Mouse (Mus musculus) embryo, embryonic 9.5 days (tissue): ENCODE data around the gene Dhrs4.

Source experiments
- DNase-seq: peaks from one replicate; pipeline ENCODE4 v3.0.0-alpha.2; 2017; ENCODE audit errors: extremely low spot score

Gene Dhrs4

DNA sequence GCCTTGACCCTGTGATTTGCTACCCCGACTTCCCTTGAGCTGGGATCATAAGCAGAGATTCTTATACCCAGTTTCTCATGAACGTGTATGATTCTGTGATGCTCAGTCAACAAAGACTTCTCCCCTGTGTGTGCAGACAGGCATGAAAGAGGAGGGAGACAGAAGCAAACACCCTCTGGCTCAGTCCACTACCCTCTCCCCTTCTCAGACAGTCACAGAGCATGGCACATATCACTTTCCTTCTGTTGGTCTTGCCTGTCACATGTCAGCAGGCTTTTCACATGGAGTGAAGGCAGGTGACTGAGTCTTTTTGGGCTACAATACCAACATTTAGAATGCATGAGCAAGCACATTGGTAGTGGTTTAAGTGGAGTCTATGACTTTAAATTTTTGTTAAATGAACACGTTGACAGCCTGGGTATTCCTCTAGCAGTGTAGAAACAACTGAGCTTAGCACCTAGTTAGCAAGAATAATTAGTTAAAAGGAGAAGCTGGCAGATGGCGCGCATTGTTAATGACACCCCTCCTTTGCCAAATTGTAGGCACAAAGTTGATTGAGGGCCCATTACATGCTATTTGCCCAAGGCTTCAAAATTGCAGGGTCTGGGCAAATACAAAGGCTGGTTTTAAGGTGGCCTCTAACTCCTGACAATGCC, 6.0 kb downstream of the Dhrs4 start:
- no peak for DNase-seq

DNA sequence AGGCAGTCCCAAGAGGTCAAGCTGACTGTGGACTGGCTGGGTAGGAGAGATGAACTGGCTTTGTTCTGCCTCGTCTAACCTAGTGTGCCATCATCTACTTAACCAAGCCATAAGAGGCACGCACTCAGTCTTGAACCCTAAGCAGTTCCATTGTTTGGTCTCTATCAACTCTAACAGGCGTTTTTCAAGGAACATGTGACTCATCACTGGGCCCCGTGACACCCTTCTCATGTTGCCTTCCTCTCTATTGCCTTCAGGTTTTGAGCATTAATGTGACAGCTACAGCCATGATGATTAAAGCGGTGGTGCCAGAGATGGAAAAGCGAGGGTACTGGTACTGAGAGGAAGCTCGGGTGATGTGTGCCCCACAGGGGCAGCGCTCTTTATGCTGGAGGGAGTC, 8.3 kb downstream of the Dhrs4 start:
- DNase-seq = no peak

DNA sequence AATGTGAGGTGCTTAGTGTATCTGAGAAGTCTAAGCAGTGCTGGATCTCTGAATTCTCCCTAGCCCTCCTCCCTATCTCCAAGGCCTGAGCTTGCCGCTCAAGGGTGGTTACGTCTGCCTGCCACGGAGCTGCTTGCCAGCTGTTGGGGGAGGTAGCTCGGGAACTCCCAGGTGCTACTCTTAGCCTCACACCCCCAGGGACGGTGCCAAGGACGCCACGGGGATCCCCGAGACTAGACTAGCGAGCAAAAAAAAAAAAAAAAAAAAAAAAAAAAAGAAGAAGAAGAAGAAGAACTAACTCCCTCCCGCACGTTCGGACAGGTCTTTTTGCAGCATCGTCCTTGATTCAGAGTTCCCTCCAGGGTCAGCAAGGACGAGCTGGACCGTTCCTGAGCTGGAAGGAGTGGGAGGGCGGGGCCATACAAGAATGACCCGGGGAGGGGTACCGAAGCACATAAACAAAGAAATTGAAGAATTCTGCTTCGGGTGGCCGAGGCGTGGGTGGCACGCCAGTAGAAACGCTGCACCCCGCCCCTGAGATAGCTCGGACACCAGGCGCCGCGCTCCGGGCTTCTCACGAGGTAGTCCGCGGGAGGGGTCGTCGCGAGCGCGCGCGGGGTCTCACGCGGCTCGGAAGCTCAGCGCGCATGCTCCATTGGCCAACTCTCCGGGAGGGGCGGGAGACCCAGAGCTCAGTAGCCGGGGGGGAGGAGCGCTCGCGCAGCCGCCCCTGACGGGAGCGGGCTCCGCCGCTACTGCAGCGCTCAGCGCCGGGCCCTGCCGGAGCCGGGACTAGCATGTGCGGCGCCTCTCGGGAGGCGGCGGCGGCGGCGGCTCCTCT, 12.0 kb downstream of the Dhrs4 start, which contains the start of gene Carmil3:
Gene Carmil3, plus strand, starts transcription at position 291 of the 841 bp plus-strand sequence.
- DNase-seq = peak; percentile 76

DNA sequence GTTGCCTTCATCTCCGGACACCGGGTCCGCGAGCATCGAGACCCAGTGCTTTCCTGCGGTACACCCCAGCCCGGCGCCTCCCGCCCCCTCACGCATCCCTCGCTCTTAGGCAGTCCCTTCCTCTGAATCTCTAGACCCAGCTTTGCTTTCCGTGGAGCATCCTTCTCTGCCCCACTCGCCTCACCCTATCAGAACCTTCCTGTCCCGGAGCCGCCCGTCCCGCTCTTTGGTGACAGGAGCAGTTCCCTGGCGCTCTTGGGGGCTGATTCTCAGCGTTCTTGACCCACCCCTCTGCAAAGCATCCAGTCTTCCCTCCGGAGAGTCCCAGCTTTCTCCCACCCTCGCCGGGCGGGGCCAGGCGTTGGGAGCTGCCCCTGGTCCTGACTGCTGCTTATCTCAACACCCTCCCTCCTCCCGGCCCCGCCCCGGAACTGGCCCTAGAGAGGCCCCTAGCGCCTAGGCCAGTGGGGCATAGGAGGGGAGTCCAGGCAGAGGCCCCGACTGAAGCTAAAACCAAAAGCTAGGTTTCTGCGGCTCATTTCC, 12.8 kb downstream of the Dhrs4 start:
- DNase-seq = peak; percentile 87

DNA sequence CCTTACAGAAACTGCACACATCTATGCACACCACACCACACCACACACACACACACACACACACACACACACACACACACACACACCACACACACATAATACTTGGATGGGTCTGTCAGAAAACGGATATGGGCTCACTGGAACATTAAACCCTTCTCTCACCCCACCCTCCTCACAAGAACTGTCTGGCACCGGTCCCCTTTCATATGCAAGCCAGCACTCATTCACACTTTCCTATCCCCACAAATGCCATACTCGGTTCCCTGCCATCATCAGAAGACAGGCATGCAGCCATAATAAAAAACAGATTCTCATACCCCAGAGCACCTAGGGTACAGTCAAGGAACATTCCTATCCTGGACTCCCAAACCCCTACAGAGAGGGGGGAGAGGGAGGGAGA, 13.5 kb downstream of the Dhrs4 start:
- no peak for DNase-seq

DNA sequence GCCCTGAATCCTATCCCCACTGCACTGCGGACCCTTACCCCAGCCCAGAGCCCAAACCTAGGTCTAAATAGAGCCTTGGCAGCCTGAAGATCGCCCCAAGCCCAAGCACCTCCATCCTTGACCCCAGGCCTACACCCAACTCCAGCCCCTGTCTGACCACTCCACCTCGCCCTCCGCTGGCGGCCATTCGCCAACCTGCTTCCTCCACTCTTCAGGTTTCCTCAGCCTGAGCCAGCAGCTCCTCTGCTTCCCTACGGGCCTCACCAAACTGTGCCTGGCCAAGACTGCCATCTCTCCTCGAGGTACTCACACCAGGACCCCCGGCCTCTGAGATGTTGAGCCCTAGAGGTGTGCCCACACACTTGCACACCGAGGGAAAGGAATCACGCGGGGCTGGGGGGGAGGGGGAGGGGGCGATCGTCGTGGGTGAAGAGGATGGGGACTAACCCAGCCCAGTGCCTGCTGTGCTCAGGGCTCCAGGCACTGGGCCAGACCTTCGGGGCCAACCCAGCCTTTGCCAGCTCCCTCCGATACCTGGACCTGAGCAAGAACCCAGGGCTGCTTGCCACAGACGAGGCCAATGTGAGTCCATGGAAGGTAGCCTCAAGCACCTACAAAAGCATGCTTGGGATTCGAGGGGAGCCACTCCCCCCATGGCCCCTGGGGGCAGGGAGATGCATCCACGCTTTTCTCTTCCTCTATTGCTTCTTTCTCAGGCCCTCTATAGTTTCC, 17.1 kb downstream of the Dhrs4 start:
- DNase-seq = no peak

DNA sequence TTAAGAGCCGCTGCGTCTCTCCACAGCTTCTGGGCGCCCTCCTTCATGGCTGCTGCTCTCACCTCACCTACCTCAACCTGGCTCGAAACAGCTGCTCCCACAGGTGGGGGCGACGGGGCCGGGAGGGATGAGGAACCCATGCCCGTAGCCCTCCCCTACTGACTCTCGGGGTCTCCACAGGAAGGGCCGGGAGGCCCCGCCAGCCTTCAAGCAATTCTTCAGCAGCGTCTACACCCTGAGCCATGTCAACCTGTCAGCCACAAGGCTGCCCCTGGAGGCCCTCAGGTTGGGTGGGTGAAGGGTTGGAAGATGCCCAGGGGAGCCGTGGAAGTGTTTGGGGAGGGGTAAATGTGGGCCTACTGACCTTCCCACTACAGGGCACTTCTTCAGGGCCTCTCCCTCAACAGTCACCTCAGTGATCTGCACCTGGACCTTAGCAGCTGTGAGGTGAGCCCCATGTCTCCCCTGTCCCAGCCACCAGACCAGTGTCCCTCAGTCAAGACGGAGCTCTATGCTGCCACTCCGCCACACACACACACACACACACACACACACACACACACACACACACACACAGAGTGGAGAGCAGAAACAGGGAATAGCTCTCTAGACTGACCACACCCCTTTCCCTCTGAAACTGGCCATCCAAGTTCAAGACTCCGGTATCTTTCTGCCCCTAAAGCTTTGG, 18.3 kb downstream of the Dhrs4 start:
- no peak for DNase-seq

DNA sequence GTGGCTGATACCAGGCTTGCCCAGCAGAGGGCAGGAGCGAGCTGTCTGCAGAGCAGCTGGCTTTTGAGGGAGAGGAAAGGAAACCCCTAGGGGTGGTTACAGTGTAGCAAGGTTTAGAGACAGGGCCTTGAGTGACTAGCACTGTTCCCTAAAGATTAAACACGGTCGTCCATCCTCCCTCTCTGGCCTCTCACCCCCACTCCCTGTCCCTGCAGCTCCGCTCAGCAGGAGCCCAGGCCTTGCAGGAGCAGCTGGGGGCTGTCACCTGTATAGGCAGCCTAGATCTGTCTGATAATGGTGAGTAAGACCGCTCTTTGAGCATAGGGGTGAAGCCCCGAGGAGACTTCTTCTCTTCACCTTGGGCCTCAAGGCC, 18.9 kb downstream of the Dhrs4 start:
- peak; percentile 89 for DNase-seq

DNA sequence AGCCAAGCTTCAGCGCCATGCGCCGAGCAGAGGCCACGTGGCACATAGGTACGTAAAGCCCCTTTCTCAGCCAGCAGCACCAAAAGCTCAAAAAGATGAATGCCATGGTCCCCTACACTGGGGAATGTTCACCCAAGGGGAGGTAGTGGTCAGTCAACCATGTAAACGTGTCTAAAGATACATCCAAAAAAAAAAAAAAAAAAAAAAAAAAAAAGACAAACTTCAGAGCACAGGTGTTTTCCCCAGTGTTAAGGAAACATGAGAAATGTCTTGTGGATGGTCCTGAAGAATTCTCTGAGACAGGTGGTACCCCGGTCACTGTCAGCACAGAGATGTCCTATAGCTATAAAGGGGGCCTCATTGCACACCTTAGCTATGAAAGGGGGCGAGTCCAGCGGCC, 27.1 kb downstream of the Dhrs4 start:
- DNase-seq = no peak

DNA sequence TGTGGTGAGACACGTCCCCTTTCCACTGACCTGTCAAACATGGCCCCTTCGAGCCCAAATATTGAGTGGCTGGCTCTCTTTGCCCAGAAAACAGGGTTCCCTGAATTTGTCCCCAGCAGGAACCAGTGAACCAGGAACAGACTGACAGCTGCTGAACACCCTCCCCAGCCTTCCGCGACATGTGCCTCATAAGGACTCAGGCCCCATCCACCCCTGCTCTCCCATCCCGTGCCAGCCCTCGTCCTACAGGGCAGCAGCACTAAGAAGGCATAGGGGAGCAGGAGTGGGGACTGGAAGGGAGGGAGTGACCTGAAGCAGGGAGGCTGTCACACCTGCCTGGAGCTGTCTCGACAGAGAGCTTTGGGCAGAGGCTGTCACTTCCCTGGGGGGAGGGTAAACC, 29.2 kb downstream of the Dhrs4 start:
- DNase-seq = no peak

DNA sequence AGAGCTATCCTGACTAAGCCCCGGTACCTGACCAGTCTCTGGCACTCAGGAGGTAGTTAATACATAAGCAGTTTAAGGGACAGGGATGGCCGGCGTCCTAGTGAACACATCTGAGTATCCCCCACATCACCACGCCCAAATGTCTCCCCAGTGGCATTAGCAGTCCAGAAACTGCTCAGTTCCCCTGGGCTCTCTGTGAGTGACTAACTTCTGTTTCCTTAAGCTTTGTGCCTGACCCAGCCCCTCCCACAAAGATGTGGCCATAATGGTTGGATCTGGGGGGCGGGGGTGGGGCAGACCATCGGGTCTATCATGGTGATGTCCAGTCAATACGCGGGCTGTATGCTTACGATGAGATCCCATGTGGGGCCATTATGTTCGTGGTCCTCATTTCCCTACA, 31.0 kb downstream of the Dhrs4 start:
- no peak for DNase-seq

DNA sequence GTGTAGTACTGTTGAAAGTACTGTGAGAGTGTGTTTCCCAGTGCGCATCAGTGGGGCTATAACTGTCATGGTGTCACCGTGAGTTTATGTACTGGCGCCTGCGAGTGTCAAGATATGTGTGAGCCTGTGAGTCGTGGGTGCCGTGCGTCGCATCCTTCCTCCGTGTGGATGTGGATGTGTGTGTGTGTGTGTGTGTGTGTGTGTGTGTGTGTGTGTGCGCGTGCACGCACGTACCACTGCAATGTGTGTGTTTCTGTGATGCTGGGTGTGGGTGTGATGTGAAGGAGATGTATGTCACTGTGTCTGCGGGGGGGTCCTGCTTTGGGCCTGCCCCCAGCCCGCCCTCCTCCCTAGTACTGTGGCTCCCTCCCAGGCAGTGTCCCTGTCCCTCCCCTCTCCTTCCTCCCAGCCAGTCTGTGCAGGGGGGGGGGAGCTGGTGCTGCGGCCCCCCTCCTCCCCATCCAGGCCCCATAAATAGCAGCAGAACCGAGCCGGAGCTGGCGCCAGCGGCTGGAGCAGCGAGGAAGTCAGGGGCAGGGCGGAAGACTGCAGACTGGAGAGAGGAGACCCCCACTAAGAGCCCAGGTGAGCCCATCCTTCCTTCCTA, 31.7 kb downstream of the Dhrs4 start, which contains the start of gene Cpne6:
Gene Cpne6, plus strand, starts transcription at position 321 of the 607 bp plus-strand sequence.
- DNase-seq = no peak

DNA sequence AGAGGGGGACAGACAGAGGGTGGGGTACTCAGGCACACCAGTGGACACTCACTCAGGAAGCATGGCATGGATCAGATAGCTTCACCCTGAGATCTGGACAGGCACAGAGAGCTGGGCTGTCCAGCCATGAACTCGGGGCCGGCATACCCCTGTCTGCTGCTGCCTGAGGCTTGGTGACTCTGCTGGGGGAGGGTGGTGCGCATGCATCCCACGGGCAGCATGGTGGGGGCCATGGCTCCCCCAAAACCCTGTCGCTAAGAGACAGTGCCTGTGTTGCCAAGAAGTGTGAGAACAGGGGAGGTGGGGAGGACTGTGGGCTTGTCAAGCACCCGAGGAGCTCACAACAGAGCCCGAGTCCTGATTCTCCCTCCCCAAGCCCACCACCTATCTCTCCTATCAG, 32.5 kb downstream of the Dhrs4 start:
- DNase-seq = no peak

DNA sequence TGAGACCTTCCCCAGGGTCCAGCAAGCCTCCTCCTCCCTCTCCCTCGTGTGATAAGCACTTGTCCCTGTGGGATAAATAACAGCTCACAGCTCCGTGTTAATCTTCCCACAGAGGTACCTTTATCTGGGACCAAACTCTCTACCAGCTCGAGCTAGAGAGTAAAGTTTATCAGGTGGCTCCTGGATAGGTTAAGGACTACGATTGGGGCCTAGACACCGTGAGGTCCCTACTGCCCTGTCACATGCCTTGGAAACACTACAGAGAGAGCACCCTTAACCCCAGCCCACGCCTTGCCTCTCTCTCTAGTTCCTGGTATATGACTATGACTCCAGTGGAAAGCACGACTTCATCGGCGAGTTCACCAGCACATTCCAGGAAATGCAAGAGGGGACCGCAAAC, 35.4 kb downstream of the Dhrs4 start:
- no peak for DNase-seq

DNA sequence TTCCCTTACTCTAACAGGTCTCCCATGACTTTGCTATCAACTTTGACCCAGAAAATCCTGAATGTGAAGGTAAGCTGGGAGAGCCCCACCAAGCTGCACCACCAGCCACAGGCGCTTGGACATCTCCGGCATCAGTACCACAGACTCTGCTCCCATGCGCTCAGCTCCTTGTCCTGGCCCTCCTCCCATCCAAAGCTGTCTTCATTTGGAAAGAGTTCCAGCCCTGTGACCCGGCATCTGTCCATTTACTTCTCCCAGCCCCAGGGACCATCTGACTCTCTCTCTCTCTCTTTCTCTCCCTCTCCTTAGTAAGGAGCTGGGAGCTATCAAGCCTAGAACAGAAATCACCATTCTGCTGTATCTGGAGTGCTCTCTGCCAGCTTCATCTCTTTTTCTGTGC, 37.3 kb downstream of the Dhrs4 start:
- no peak for DNase-seq

DNA sequence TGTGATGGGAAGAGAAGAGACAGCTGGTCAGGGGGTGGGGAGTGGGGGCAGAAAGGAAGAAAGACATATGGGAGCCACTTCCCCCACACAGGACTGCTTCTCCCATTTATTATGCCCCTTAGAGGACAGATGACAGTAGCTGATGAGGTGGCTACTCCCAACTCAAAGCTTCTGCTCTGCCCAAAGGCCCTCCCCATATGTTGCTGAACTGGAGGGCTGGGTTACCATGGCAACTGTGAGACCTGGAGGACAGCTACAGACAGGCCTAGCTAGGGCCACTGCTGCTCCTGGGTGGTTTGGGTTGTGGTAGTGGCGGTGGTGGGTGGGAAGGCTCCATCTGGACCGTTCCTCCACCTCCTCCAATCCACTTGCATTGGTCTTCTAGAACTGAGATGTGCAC, 40.3 kb downstream of the Dhrs4 start:
- DNase-seq = peak; percentile 35

DNA sequence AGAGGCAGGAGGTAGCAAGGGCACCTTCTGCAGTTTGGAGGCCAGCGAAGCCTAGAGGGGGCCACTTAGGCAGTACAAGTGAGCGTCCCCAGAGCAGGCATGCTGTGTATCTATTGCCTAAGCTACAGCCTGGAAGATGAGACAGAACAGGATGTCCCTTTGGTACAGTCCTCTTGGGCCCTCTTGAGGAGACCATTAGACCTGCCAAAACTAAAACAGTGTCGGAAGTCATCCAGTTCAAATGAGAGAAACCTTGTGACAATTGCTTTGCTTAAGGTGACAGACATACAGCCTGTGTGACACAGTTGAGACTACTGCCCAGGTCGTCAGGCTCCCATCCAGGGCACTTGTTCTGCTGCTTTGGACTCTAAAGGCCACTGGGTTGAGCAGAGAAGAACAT, 41.0 kb downstream of the Dhrs4 start:
- no peak for DNase-seq

DNA sequence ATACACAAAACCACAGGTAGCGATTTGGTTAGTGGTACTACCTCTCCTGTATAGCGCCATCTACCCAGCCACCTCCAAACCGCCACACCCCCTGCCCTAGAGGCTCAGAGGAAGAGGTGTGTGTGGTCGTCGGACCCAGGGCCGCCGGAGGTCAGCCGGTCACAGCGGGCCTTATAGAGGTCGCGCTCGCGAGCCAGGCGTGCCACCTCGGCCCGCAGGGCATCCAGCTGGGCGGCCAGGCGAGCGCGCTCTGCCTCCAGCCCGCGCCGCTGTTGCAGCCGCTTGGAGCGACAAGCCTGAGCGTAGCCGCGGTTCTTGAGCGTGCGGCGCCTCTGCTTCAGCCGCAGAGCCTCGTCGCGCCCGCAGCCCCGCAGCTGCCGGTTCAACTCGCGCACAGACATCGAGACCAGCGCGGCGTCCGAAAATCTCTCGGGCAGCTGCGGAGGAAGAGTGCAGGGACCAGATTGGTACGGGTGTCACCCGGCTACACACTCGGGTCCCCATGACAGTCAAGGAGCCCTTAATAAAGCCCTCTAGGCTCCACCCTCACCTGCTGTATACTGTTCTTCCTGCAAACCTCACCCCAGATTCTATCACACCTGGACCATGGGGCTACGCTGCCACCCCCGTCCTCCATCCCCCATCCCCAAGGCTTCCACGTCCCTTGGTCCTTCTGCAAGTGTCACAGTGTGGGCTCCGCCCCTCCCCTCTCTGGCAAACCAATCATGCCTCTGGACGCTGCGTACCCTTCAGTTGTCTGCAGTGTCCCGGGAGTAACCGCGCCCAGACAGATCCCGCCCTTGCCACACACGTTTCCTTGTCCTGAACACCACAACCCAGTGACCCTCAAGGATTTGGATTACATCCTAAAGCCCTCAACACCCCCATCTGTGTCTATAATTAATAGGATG, 42.1 kb downstream of the Dhrs4 start:
- DNase-seq = peak; percentile 39

DNA sequence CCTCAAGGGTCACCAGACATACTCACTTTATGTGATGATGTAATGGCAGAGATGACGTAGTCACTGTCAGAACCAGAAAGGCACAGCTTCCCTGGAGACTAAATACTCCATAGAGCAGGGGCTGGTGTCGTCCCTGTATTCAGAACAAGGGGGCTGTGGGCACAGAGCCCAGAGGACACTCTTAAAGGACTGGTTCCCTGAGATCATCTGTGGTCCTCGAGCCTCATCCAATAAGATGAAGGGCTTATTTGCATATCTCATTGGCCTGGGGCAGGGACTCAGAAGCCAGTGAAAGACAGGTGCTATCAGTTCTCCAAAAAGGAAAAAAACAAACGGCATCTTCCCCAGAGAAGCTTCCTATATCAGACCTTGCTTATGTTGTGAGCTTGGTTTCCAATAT, 45.5 kb downstream of the Dhrs4 start:
- no peak for DNase-seq

DNA sequence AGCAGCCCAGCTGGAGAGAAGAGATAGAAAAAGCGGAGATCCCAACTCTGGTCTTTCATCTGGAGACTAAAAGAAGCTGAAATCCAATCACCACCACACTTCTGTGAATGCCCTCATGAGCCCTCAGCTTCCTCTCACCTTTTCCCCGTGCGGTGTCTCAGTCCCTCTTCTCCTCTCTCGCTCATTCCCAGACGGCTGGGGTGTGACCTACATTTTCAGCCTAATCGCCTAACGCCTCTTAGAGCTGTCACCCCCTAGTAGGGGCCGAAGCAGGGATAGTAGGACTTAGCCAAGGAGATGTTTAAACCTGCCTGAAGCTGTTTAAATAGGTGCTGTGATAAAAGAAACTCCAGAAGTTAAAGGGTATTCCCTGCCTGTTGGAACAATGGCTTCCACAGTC, 46.2 kb downstream of the Dhrs4 start, which contains the start of gene Nrl:
Gene Nrl, minus strand, starts transcription at position 197 of the 400 bp plus-strand sequence.
- no peak for DNase-seq
